Mouse (Mus musculus) hematopoietic stem cell, adult 5-6 weeks (primary cell): ENCODE results near the gene Epsti1. TPM values are rescaled to one million over a fixed set of nuclear protein-coding genes. Genes with fewer than 3 reads are reported as not detected.

Experiments used
- ATAC-seq, 2 experiments: fragments of 125-278 bp in 1 of 2; replicated peaks in 1 of 2; 2 replicates each; pipeline ENCODE4 v1.8.0; 2016 to 2017; ENCODE audit warnings: inconsistent platforms in 2 of 2, mild to moderate bottlenecking in 2 of 2, moderate number of reproducible peaks in 2 of 2, low read depth in 1 of 2, moderate TSS enrichment in 1 of 2; ENCODE audit not compliant: low FRiP score in 2 of 2, poor library complexity in 2 of 2, severe bottlenecking in 2 of 2, insufficient read depth in 1 of 2, low TSS enrichment in 1 of 2
- total RNA-seq: library from RNA; stranded (forward); fragments of 172-1452, 232-1000 nt; gene quantifications from 2 replicates; pipeline ENCODE4 v1.2.3, GENCODE M21; 2017

The Epsti1 gene
- total RNA-seq, 1 experiment from 2014 or later = 184 TPM

DNA sequence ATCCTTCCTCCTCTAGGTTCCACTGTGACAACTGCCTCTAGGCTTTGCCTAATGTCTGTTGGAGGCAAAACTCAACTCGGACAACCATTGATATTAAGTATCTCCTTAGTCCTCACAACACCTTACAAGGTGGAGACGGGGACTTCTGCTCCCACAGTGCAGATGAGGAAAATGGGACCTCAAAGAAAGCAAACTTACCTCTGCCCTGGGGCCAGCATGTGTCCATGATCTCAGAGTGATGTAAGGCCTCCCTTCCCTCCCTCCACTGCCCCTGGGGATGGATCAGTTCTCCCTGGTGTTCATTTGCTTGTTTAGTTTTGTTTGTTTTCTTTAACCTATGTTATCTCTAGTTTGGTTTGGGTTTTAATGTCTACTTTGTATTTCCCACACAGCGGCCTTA lies 1.5 kb upstream of the Epsti1 start:
- no peak for ATAC-seq

DNA sequence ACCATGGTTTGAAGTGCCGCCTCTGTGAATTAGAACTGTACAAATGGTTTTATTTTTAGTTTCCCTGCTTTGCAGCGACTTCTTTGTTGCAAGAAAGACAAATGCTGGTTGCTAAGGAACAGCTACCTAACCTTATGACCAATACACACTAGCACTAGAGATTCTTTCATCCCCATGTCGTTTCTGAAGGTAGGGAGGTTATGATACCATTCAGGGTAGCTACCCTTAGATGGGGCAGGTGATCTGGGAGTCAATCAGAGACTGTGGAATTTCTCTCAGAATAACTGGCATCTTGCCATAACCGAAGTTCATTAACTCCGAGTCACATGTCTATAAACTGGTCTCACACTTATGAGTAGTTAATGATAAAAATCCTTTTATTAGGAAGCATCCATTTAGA lies 1.4 kb downstream of the Epsti1 start:
- no peak for ATAC-seq

DNA sequence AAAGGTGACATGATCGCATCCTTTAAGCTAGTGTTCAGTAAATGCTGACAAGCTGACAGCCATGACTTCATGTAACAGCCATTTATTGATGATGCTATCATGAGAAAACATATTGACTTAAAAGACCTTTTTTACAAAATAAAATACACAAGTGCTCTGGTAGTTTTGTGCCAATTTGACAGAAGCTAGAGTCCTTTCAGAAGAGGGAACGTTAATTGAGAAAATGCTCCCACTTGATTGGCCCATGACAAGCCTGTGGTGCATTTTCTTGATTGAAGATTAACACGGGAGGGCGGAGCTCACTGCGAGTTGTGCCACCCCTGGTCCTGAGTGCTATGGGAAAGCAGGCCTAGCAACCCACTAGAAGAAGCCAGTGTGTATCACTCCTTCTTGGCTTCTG lies 2.5 kb downstream of the Epsti1 start:
- no peak for ATAC-seq

DNA sequence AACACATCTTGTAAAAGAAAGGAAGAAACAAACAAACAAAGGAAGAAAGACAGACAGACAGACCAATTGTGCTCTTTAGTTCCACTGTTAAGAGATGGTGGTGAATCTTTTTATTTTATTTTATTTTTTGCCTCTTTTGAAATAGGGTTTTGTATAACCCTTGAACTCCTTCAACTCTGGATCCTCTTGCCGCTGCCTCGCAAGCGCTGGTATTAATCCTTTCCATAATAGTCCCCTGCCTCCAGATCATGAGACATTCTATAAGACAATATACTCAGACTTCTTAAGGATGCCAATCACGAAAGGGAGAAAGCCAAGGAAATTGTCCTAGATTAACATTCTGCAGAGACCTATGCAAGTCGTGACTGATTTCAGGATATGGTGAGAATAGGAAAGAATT lies 11.7 kb downstream of the Epsti1 start:
- ATAC-seq = no peak

DNA sequence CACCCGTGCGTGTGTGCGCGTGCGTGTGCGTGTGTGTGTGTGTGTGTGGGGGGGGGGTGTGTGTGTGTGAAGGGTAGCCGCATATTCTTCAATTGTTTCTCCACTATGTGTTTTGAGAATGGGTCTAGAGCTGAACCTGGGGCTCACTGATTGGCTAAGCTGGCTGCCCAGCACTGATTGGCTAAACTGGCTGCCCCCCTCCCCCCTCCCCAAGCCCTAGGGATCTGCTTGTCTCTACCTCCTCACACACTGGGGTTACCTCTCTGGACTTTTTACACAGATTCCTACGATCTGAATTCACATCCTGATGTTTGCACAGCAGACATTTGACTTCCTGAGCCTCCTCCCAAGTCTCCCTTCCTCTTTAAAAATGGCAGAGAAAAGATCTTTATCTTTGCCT lies 17.6 kb downstream of the Epsti1 start:
- ATAC-seq = no peak

DNA sequence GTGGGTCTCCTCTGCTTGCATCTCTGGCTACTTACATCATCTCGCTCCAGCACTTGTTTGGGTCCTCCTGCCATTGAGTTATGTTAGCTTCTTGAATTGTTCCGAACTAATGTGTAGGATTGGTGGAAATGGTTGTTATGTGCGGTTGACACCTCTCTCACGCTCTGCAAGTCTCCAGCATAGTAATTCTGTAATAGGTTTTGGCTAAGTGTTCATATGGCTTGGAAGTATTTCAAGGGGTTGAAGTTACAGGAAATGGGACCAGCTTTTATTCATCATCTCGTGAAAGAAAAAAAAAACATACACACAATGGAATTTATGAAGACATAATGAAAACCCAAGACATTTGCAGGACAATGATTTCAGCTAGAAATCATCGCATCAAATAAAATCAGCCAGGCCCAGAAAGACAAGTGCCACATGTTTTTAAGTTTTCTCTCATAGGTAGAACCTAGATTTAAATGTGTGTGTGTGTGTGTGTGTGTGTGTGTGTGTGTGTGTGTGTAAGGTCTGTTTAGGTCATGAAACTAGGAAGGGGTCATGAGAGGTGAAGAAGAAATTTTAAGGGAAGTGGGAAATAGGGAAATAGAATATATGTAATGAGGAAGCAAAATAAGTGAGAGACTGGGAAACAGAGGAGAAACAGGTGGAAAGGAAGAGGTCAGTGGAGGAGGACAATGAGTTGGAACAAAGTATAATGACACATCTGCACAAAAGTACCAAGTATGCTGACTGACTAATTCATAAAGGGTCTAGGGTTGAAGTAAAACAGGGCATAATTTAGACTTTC lies 19.2 kb downstream of the Epsti1 start:
- ATAC-seq = no peak

DNA sequence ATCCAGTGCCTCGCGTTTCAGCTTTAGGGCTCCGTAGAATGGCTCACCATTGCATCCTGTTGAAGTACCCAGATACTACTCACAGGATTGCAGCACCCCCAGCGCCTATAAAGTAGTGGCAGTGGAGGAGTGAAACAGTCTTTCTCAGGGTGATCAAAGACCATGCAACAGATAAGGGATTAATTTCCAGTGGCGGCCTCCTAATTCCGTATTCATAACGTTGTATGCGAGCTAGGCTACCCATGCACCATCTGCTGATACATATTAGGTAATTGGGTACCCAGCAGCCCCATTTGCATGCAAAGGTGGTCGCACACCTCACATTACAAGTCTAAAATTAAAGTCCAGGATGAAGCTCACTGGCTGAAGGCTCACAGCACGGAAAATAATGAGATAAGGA lies 21.4 kb downstream of the Epsti1 start:
- ATAC-seq = no peak

DNA sequence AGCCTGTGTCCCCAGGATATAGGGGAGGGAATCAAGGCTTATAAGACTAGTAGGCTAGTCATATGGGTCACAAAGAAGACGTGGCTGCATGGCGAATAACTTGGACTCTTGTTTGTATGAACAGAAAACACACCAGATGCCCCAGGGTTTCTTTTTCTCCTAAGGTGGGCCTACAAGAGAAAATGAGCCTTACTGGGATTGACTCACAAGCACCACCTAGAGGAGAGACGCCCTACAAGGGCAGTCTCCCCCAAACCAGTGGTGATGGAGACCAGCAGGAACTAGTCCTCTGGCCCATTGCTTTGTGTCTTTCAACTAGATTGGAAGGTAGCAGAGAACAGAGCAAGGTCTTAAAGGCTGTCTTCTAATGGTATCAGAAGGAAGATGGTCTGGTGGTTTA lies 22.7 kb downstream of the Epsti1 start:
- 0 out of 4 replicates have a peak, but pooled peaks have one; percentile 42 to 60 for ATAC-seq

DNA sequence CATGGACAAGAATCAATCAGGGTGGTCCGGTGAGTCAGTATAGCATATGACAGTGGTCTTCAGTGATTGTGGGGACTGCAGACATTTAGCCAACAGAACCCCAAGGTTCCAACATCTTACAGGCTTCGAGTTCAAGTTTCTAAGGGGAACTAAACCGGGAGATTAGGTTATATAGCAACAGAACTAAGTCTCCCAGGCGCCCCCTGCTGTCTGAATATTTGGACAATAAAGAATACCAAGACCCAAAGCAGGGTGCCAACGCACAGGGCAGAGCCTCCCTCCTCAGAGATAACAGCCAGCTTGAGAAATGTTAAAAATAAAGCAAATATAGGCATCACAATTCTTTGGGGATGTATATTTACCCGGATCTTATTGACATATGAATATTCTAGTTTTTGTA lies 24.0 kb downstream of the Epsti1 start:
- ATAC-seq = peak in 1 of 2 experiments; percentile 56; a peak in 1 of 4 replicates

DNA sequence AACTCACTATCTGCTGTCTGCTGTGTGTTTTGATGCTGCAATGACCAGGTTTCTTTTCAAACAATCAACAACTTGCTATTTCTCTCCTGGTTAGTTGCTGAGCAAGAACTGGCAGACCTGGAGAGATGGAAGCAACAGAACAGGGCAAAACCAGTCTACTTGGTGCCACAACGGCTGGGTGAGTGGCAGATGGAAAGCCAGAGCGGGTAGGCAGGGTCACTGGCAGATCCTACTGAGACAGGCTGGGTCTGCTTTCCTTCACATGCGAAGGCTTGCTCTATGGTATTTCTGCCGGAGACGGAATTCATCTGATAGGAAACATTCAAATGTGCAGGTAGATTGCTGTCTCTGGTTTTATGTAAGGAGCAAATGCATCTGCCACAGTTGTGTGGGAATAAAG lies 24.6 kb downstream of the Epsti1 start:
- ATAC-seq = no peak

DNA sequence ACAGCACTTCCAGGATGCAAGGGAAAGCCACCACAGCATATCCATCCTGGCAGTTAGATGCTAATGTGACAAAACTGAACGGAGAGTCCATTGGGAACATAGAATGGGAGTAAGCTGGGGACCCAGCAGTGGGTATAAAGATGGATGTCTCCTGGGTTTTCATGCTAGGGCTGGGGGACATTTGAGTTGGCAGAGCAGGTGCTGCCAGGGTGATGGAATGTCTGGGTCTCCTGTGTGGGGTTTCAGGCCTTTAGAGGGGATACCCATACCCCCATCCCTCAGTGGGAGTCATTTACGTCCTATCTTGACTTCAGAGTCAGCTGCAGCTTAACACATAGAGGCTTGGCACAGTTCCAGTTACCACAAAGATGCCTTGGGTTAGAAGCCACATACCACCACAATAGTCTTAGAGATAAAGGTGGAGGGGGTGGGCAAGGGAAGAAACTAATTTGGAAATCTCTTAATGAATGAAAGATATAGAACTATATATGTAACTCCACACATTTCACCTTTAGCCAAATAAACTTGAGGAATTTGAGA lies 25.2 kb downstream of the Epsti1 start:
- ATAC-seq = no peak

DNA sequence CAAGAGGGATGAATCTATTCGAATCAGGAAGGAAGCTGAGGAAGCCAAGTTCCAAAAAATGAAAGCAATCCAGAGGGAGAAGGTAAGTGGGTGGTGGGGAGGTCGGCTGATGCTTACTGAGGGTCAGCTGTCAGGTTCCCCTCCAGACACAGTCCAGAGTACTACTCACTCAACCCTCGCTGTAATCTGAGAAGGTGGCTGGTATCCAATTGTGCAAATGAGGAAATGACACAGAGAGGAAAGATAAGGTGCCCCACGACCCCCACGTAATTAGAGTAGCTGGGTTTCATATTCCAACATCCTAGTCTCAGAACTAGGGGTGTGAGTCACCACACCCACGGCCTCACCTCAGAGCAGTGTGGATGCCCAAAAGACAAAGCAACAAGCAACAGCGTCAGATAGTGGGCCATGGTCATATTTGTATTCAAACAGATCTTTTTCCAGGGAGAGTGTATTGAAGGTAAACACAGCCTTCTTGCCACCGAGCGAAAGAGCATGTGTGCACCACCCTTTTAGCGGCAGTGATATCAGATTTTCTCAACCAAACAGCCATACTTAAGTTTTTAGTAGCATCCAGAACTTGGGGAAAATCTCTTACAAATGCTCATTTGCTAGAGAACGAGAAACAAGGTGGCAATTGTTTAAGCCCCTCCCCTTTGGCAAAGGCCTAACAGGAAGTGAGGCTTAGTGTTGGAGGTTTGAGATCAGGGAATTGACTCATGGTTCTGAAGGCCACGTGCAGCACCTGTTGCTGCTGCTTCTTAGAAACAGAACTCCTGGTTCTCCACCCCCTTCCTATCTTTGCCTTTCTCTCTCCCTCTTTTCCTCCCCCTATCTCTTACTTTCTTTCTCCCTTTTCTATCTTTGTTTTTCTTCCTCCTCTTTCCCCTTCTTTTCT lies 28.4 kb downstream of the Epsti1 start:
- peak; percentile 25 to 71; a peak in 3 of 4 replicates for ATAC-seq

DNA sequence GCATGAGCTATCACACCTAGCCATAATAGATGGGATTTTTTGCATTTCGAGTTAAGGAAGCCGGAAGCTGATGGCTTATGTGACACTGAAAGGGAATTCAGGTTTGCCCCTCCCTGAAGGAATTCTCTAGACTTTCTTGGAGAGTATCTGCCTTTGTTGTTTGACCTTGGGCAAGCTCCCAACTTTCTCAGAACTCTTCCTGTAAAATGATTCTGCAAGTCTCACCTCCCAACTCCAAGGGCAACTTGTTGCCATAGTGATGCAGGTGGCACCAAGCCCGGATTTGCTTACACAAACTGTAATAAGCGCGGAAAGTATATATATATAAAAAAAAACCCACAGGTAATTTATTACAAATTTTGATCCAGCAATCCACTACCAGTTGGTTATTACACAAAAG lies 29.2 kb downstream of the Epsti1 start:
- no peak for ATAC-seq

DNA sequence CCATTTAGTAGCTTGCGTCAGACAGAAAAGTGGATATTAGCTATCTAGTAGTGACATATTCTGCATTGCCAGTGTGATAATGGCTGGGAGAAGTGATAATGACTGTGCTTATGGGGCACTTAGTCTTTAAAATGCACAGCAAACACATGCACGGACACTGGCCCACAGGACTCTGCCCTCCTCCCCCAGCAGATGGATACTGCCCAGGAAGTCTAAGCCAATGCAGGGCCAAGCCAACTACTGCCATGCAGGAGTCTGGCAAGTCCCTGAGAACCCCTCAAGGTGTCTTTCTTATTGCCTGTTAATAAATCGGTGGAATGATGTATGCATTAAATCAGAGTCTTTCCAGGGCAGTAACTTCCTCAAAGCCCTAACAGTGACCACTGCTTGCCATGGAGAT lies 30.4 kb downstream of the Epsti1 start:
- no peak for ATAC-seq

DNA sequence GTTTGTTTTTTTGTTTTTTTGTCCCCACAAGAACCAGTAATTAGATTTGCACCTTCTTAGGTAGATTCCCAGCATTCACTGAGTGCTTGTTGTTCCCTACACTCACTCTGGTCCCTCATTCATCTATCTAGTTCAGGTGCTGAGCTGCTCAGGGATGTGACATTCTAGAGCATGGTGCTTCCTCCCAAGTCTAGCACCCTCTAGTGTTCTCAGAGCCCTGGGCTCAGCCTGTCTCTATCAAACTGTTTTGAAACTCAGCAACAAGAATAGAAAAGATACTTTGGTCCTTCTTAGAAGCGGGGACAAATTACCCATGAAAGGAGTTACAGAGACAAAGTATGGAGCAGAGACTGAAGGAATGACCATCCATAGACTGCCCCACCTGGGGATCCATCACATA lies 37.1 kb downstream of the Epsti1 start:
- ATAC-seq = no peak

DNA sequence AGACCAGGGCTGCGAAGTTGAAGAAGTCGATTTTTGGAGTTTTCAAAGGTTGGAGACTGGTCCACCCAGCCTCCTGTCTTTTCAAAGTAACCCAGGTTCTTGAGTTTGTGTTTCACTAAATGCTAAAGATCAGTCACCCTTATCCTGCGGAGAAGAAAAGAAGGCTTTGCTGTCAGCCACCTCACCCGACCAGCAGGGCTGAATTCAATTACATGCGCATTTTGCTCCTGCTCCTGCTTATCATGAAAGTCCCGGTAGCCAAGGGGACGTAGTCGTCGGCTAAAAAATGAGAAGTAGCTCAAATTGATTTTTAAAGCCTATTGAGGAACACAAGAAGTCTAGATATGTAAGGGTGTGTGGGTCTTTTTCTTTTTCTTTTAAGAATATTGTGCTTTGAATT lies 38.2 kb downstream of the Epsti1 start:
- no peak for ATAC-seq

DNA sequence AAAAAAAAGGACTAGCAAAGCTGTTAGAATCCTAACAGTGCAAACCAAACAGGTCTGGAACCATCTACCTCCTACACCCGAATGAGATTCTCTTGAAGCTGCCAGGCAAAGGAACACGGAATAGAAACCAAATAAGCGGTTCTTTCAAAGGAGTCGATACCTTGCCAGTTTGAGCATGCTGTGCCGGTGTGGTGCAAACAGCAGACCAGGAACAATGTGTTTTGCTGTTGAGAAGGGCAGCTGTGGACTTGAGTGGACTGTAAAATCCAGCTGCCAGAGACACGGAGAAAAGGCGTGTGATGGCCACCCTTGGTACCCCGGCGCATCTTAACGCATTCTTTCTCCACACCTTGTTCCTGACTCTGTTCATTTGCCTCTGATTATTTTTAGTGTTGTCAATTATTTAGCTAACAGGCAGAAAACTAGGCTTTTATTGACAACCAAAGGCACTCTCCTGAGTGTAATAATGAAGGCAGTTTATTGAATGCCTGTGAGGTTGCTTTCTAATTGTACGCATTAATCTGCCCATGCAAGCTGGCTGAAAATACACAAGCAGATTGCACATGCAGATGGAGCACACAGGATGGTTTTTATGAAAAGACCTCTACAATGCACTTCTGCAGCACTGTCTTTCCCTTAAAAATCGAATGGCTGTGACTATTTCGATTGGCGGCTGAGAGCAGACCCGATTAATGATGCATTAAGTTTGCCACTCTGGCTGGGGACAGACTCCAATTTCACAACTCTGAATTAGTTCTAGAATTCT lies 38.9 kb downstream of the Epsti1 start:
- ATAC-seq = no peak

DNA sequence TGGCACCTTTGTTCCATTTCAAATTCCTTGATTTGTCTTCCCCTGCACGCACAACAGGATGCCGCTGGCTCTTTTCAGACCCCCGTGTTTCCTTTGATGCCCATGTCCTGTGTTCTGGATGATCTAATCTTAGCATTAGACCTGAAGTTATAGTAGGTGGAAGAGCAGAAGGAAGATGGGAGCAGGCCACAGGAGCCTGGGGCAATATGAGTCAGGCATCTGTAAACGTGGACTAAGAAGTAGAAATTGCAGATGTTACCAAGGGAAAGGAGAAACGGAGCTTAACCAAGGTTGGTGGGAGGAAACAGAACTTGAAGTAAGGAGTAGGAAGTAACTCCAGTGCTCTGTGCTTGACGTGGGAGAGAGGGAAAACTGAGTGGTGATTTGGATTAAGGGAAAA lies 57.7 kb downstream of the Epsti1 start:
- no peak for ATAC-seq
